Mouse (Mus musculus) embryonic fibroblast, embryonic 13.5 days (primary cell): ENCODE measurements around the gene Rbm17.

Source experiments
- CTCF ChIP-seq: IDR thresholded peaks from 2 replicates; pipeline ENCODE4 v1.5.1; 2011; ENCODE audit warnings: mild to moderate bottlenecking, control low read depth, low read length, moderate library complexity, borderline replicate concordance; ENCODE audit not compliant: insufficient read depth
- POLR2A ChIP-seq: IDR thresholded peaks from 2 replicates; pipeline ENCODE4 v1.6.1; 2011; ENCODE audit warnings: low read depth, mild to moderate bottlenecking, control low read depth, low read length, moderate library complexity

GRCm38 (mm10) chr2:11544342-11544741 lies 59.6 kb downstream of the Rbm17 start:
- TF ChIP-seq CTCF (no peak), POLR2A (no peak)
